Mouse (Mus musculus) right cerebral cortex, postnatal 36 days (tissue): Measurements from ENCODE around the gene Lrrc8d.
A peak's percentile ranks its signal among the peaks of the same experiment; 100 is the strongest.

Experiments
- DNase-seq, 2 experiments: peaks; one replicate each; pipeline ENCODE4 v3.0.0; 2022; ENCODE audit warnings: low spot score in 2 of 2, mixed read lengths in 1 of 2

Lrrc8d gene

DNA sequence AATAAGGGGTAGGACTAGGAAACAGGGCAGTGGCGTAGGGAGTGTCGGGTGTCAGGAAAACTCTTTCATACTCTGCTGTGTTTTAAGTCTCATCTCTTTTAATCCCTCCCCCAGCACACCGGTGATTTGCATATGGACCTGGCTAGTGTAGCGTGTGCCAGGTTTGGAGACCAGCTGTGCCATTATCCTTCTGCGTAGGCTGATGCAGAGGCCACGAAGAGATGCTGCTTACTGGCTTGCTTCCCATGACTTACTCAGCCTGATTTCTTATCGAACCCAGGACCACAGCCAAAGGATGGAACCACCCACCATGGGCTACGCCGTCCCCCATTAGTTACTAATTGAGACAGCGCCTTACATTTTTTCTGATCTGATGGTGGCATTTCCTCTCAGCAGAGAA, 64.6 kb downstream of the Lrrc8d start:
- DNase-seq = peak in 1 of 2 experiments; percentile 29

DNA sequence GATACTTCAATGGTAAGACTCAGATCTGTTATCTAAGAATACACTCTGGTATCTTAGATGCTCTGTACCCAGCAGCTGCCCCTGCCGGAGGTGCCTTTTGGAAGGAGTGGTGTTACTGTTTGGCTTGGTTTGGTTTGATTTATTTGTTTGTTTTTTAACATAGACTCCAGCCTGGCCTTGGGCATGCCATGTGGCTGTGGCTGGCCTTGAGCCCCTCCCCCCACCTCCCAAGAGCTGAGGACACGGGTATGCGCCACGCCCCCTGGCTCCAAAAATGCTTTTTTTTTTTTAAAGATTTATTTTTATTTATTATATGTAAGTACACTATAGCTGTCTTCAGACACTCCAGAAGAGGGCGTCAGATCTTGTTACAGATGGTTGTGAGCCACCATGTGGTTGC, 65.6 kb downstream of the Lrrc8d start:
- DNase-seq = no peak

DNA sequence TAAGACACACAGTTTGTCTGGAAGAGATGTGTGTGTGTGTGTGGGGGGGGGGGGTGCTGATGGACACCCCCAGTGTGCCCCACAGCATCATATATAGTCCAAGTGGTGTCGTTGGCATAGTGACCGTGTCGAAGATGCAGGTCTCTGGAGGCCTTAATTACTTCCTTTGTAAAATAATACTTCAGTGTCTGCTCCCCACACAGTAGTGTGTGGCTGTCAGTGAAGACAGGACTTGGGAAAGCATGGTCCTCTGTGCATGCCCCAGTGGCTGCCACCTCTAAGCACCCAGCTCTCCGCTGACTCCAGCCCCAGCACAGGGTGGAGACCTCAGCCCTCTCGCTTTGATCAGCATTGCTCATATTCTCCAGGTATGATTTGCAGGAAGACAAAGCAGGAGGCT, 76.6 kb downstream of the Lrrc8d start:
- DNase-seq = no peak

DNA sequence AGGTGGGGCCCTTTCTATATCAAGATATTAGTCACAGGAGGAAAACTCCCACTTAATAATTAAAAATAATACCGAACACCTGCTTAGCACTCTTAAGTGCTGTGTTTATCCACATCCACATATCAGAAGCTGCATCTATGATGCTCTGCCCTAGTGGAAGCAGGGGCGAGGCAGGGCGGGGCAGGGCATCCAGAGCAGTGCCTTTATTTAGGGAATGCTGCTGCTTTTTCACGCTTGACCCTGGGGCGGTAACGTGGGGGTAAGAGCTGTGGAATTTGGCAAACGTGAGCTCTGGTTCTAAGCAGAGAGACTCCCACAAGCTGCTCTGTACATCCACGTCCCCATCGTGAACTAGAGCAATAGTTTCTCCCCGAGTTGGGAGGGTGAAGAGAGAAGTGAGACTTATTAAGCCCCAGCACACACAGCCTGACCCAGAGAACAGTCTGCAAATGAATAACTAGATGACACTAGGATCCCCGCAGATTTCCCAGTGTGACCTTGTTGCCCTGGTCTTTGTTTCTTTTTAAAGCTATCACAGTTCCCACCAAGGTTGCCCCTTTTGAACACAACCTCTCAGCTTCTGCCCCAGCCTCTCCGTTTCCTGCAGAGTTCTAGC, 77.3 kb downstream of the Lrrc8d start:
- no peak for DNase-seq

DNA sequence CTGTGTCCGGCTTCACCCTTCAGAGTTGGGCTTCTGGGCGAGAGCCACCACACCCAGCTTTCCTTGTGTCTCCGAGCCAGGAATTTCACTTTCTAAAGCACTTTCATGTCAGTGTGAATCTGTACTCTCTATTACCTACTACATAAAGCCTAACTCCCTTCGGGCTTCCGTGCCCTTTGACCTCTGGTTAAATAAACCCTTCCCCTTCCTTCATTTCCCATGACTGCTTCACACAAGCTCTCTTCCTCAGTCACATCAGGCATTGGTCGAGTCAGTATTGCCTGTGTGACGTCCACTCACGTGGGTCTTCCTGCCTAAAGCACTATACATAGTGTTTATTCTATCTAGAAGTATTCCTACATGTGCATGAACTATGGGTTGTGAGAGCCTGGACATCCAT, 77.9 kb downstream of the Lrrc8d start:
- no peak for DNase-seq

DNA sequence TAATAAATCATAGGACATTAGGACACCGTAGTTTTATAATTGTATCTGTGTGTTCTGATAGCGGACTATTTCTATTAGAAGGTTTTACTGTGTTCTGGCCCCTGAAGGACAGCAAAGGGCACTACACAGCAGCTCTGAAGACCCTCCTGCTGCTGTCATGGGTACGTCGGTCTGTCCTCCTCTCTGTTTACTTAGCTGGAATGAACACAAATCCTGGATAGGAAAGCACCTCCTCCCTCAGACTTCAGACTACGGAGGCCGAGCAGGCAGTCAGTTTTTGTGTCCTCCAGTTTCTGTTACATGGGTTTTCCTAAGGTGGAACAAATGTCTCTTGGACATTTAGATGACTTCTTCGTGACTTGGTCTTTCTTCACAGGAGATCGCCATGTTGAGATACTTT, 78.4 kb downstream of the Lrrc8d start:
- no peak for DNase-seq

DNA sequence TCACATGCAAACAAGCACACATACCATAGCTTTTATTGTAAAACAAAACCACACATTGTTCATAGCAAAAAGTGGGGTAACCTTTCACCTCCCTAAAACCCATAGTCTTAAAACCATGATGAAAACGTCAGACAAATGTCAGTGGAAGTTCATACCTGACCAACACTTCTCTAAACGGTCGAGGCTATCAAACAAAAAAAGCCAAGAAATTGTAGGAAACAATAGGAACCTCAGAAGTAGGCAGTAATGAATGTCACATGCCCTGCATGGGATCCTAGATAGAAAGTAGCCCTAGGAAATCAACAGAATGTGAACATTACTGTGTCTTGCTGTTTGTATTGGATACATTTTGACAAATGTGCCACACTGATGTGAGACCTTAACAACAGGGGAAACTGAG, 79.0 kb downstream of the Lrrc8d start:
- no peak for DNase-seq

DNA sequence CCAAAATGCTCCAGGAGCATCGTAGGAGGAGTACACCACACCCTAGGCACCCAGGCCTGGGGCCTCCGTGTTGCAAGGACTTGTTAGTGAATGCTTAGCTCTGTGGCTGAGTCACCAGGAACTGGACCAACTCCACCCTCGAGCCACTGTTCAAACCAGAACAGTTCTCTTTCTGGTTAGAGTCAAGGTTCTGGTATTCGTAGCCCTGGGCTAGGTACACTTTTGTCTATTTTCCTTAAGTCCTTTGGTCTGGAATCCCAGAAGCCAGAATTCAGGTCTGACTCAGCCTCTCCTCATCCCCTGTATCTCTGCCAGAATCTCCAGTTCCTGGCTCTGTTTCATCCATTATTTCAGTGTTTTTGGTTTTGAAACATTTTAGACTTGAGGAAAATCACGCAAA, 79.6 kb downstream of the Lrrc8d start:
- DNase-seq = no peak

DNA sequence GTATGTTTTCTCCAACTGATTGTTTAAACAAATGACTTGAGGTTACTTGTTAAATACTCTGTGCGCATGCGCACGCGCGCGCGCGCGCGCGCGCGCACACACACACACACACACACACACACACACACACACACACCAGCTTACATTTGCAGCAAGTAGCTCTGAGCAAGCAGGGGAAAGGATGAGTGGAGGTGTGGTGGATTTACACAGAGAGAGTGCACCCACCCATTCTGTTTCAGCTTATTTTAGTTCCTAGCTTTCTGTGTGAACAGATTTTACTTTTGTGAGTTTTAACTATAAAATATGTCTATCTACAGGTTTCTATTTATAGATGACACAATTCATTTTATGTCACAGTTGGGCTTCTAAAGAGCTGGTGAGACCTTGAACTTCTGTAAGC, 84.1 kb downstream of the Lrrc8d start:
- DNase-seq = no peak

DNA sequence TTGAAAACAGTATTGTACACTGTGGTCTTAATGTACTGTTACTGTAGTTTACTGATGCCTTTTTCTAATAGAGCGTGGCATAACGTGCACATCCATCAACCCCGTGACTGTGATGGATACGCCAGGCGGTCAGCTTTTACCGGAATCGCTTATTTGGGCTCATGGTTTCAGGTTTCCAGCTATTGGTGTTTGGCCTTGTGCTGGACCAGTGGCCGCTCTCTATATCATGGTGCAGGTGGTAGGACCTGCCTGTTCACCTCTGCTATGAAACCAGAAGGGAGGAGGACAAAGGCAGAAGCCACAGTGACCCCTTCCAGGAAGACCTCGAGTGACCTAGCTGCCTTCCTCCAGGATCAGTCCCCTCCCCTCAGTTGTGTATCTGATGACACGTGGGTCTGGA, 85.0 kb downstream of the Lrrc8d start:
- no peak for DNase-seq

DNA sequence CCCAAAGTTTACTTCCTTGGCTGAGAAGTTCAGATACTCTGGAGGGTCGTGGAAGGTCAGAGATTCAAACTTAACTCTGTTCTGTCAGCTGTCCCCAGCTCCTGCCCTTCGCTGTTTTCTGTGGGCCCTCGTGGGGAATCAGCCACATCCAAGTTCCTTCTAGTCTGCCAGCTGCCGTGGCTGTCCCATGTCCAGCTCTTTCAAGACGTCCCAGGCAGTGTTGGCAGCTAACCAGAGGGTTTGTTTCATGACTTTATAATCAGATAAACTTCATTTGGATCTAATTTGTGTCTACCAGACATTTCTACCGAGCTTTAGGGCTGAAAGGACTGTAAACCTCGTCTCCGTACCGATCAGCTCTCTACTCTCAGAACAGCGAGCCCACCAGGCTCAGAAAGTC, 87.8 kb downstream of the Lrrc8d start:
- no peak for DNase-seq

DNA sequence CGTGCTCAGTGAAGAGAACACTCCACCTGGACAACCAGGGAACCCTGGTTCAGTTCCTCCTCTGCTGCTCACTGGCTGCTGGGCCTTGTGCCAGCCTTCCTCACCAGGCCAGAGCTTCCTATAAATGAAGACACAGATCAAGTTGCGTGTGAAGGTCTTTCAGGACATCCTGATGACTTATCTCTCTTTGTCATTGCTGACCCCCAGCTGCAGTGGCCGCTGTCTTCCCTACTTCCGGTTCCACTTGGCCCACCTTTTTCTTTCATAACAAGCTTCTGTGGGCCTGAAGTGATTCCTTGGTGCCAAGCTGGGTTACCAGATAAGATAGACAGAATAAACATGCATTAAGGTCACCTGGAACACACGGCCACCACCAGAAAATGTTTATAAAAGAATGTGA, 90.0 kb downstream of the Lrrc8d start:
- no peak for DNase-seq

DNA sequence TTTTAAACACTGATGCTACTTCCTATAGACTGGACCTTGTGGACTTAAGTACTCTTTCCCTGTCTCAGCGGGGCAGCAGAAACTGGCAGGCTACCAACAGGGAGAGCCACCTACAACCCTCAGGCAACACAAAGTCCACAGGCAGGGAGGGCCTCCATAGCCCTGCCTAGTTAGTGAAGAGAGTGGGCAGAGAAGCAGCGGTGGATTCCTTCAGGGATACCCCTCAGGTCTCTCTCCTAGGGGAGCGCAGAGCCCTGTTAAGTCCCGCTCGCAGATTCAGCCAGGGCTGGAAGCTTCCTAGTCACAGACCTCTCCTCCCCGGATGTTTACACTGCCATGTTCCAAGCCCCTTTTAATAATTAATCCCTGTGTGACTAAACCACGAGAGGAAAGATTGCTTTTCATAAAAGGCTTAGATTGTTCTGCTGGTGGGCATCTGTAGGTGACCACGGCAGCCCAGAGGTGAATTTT, 92.6 kb downstream of the Lrrc8d start:
- DNase-seq = no peak

DNA sequence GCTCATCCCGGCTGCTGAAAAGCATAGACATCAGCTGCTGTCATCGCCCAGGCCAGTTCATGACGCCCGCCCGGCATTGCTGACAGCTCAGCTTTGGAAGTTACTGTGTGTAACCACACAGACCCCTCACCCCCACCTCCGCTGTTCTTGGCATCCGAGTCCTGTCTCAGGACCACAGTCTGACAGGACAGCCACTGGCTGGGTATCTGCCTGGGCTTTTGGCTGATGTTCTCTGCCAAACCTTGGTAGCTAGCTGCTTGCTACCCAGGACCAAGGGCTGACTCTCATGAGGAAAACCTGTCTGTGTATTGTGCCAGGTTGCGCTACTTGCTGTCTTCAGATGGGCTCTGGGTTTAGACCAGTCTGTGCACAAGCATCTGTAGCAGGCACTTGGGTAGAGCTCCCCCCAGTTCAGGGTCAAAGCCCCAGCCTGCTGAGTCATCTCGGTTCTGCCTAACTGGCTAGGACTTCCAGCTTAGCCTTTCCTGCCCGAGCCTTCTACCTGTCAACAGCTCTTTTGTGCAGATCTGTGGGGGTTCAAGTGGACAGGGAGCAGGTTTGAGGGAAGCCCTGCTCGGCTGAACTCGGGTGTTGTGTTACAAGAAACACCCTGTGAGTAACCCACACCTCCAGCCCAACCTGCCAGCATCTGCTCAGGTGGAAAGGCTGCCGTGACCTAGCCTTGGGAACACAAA, 93.2 kb downstream of the Lrrc8d start:
- no peak for DNase-seq

DNA sequence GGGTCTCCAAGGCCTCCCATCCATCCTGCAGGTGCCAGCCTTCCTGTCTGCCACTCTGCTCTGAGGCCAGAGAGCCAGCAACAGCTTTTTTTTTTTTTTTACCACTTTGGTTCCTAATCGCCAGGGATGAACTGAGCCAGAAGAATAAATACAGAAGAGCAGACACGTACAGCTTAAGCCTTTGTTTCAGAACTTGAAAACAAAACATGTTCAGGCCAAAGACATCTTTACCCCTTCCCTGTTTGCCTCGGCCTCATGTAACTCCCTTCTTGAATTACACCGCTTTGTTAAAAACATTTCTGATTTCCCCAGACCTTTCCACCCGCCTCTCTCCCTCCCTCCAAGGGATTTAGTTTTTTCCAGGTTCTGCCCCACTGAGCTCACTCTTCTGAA, 93.8 kb downstream of the Lrrc8d start:
- DNase-seq = no peak

DNA sequence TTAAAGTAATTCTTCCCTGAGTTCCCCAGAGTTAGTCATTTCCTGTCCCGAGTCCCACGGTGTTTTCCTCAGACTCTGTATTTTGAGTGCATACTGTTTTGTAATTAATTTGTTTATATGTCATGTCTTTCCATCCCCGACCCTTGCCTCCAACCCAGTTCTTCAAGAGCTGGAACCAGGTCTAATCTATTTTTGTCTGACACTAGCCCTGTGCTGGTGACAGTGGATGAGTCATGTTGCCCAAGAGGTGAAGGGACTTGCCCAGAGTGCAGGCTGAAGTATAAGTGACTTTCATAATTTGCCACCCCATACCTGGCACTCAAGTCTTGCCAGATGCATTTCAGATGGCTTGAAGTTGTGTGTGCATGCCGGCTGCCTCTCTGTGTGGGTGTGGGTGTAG, 98.7 kb downstream of the Lrrc8d start:
- no peak for DNase-seq

DNA sequence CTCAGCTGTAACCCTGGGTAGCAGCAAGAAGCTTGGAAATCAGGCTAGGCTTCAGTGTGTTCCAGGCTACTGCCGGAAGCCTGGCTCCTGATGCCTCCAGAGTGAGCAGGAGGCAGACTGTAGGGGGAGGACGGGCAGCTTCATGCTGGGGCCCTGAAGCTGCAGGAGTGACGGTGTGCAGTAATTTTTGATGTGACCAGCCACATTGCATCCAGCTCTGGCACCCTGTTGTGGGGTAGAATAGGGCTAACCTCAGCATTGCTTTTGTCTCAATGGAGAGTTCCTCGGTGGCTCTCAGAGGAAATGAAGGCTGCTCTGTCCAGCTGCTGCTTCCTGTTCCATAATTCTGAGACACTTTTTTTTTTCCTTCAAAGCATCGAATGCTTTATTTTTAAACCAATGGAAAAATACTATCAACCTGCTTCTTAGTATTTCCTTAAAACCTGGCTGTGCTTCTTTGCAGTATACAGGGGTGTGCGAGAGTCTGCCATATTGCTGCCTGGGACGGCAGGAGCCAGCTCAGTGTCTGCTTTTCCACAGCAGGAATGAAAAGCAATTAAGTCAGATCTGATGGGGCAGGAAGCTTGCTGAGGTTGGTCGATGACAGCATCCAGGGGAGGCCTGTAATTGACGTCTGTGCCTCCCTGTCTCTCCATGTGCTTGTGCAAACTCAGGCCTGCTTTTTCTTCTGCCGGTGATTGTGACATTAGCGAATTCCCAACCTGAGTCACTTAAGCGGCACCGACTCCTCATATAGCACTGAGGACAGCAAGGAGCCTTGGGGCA, 100.3 kb downstream of the Lrrc8d start:
- no peak for DNase-seq

DNA sequence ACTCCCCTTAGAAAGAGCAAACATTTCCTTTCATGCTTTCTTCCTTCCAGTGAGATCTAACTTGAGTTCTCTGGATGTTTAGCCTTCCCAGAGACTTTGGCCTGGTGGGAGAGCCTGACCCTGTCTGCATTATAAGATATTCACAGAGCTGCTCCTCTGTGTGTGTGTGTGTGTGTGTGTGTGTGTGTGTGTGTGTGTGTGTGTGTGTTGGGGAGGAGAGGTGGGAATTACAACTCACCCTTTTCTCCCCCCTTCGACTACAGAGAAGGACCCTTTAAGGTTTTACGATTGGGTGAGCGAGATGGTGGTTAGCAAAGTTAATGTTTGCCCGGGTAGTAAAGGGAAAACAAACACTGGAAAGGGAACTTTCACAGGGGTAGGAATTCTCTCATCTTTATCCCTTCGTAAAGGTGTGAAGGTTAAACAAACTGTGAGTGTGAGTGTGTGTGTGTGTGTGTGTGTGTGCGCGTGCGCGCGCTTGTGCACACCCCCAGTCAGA, 101.3 kb downstream of the Lrrc8d start:
- no peak for DNase-seq

DNA sequence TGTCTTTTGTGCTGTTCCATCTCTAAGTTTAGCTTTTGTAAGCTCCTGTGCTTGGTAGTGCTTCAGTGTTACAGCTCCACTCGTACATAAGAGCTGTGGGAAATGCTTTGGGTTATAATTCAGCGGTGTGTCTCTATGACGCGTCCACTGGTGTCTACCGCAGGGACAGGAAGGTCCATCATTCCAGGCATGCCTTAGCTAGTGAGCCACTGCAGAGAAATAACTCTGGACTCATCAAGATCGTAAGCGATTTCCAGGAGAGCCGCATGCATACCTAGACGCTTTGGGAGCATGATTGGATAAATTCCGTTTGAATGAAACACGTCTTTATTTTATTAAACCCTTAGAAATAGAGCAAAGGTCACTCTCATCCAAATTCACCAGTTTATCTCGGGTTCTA, 106.2 kb downstream of the Lrrc8d start:
- DNase-seq = no peak

DNA sequence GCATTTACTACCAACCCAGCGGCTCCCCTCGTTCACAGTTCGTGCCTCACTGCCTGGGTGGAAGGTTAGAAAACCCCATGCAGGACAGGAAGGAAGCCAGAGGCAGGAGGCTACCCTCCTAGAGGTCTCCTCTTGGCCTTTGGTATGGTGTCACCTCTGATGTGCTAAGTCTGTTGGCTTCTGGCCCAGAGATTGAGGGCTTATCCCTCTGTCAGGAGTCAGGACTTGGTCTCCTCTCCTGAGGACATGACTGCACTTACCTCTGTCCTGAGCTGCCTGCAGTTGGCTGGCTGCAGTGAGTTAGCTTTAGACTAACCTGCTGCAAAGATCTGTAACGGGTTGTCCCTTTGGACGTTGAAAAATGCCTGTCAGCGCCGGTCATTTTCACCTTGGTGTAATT, 107.7 kb downstream of the Lrrc8d start:
- DNase-seq = no peak

DNA sequence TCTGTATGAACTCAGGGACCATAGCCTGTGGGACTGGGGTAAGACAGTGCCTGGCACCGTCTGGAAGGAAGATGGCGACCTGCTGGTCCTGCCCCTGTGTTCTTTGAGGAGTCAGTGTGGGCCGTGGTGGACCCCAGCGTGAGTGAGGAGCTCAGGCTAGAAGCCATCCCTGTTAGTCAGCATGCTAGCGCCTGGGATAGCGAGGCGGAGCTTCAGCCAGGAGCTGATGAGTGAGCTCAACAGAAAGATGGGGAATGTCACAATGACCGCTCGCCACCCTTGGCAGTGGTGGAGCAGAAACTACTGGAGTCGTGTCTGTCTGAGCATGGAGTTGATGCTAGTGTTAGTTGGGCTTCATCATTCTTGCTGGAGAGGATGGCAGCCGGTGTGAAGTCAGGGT, 109.3 kb downstream of the Lrrc8d start:
- no peak for DNase-seq

DNA sequence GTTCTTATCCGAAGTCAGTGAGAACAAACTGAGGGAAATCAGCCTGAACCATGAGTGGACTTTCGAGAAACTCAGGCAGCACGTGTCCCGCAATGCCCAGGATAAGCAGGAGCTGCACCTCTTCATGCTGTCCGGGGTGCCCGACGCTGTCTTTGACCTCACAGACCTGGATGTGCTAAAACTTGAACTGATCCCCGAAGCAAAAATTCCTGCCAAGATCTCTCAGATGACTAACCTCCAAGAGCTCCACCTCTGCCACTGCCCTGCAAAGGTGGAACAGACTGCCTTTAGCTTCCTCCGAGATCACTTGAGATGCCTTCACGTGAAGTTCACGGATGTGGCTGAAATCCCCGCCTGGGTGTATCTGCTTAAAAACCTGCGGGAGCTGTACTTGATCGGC, 113.3 kb downstream of the Lrrc8d start:
- no peak for DNase-seq

DNA sequence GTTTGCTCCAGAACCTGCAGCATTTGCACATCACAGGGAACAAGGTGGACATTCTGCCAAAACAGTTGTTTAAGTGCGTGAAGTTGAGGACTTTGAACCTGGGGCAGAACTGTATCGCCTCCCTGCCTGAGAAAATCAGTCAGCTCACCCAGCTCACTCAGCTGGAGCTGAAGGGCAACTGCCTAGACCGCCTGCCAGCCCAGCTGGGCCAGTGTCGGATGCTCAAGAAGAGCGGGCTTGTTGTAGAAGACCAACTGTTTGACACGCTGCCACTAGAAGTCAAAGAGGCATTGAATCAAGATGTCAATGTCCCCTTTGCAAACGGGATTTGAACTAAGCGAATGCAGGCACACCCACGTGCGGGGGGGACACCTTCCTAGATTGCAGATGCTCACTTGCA, 114.2 kb downstream of the Lrrc8d start:
- DNase-seq = no peak
